Comparison of ENCODE assay signal across 17 mouse cellular contexts in the genomic region with DNA sequence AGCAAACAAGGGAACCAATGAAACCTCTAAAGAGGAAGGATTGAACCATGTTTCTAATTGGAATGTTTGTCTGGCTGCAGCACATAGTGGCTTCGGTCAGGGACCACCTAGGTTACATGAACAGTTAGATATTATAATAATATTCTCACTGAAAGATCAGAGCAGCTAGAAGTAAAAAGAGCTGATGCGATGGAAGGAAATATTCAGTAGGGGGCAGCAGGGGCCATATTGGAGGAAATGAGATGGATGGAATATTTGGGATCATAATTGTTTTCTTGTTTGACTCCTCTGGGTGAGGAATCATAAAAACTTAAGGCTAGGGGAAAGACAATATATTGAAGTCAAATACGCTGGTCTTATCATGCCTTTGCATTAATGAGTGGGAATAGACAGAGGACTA.
"Had no signal": no experiment of that assay in that cellular context is flagged by ENCODE, and none has a peak within 500 bp of the region (broad histone marks: within the 10 kb centered on the region; RNA-seq: fewer than 3 reads in every experiment).

No protein-coding gene starts in this region.

- H3K4me2 ChIP-seq: kidney, embryonic 15.5 days; liver, embryonic 13.5 days; lung, embryonic 15.5 days; midbrain, embryonic 13.5 days; neural tube, embryonic 13.5 days had no signal

- H3K27ac ChIP-seq: kidney, embryonic 15.5 days; liver, embryonic 13.5 days; lung, embryonic 15.5 days; midbrain, embryonic 10.5 days; midbrain, embryonic 13.5 days; neural tube, embryonic 13.5 days had no signal

- H3K27me3 ChIP-seq: kidney, embryonic 15.5 days; liver, embryonic 13.5 days; lung, embryonic 15.5 days; megakaryocyte, embryonic 14.5 days; neural tube, embryonic 13.5 days had no signal

- H3K4me3 ChIP-seq: kidney, embryonic 15.5 days; liver, embryonic 13.5 days; lung, embryonic 15.5 days; megakaryocyte, embryonic 14.5 days; midbrain, embryonic 10.5 days; midbrain, embryonic 13.5 days; myocyte; neural tube, embryonic 13.5 days had no signal

- DNase-seq: kidney, adult 11 months; kidney, adult 8-10 months; kidney, postnatal 25 days; liver, embryonic 13.5 days; lung, postnatal 10 days; lung, postnatal 36 days; thymus, adult 2 months; thymus, postnatal 14 days; thymus, postnatal 4 days had no signal

- ATAC-seq: midbrain, embryonic 13.5 days; midbrain, embryonic 16.5 days had no signal

- H3K9me3 ChIP-seq: kidney, embryonic 15.5 days; liver, embryonic 13.5 days; lung, embryonic 15.5 days; megakaryocyte, embryonic 14.5 days; midbrain, embryonic 10.5 days; midbrain, embryonic 13.5 days; neural tube, embryonic 13.5 days had no signal

- H3K4me1 ChIP-seq: kidney, embryonic 15.5 days; liver, embryonic 13.5 days; lung, embryonic 15.5 days; megakaryocyte, embryonic 14.5 days; midbrain, embryonic 10.5 days; midbrain, embryonic 13.5 days; neural tube, embryonic 13.5 days had no signal

- H3K36me3 ChIP-seq: kidney, embryonic 15.5 days; liver, embryonic 13.5 days; lung, embryonic 15.5 days; midbrain, embryonic 10.5 days; midbrain, embryonic 13.5 days; neural tube, embryonic 13.5 days had no signal

- H3K9ac ChIP-seq: kidney, embryonic 15.5 days; liver, embryonic 13.5 days; lung, embryonic 15.5 days; midbrain, embryonic 13.5 days; neural tube, embryonic 13.5 days had no signal
